Mouse (Mus musculus) cerebellum, postnatal 36 days (tissue): ENCODE measurements around the gene Gtse1.
"Not testable (repeated sequence)": the region's sequence is repeated elsewhere in the genome, so short reads cannot be mapped to it uniquely, and the experiment has no call there.

Source experiments
- DNase-seq, 2 experiments: peaks; one replicate each; pipeline ENCODE4 v3.0.0; 2021 to 2022; ENCODE audit warnings: mixed read lengths in 2 of 2

Gene Gtse1

DNA sequence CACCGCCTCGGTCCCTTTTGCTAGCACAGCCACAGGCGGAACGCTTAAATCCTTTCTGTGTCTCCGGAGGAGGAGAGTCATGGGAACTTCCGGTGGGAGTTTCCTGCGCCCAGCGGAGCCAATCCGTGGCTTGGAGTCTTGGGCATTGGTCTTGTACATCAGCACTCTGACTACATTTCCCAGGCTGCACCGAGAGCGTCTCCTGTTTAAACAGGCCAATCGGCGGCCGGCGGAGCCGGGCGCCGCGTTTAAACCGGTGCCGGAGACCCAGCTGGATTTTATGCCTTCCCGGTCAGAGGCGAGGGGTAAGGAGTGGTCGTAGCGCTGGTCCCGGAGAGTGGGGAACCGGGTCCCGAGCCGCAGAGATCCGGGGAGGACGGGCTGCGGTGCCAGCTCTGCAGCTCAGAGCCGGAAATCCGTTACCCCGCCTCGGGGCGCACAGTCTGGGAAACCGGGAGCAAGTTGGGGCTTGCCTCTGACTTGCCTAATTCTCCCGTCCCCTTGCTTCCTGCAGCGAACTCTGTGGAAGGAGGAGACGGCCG is at the start of gene Gtse1:
Gene Gtse1, plus strand, starts transcription at position 256 of the 542 bp plus-strand sequence.
- peak; percentile 92 to 95 for DNase-seq

GRCm38 (mm10) chr15:85810462-85810805 is 49.1 kb upstream of the Gtse1 start:
- DNase-seq = peak in 1 of 2 experiments; percentile 26

GRCm38 (mm10) chr15:85810806-85811521 is 48.6 kb upstream of the Gtse1 start:
- DNase-seq = peak; percentile 85 to 86

GRCm38 (mm10) chr15:85811535-85812277 is 47.8 kb upstream of the Gtse1 start, which contains the start of gene Cdpf1:
TSS of gene Cdpf1 (minus strand) at chr15:85811697.
- peak; percentile 99 to 100 for DNase-seq

DNA sequence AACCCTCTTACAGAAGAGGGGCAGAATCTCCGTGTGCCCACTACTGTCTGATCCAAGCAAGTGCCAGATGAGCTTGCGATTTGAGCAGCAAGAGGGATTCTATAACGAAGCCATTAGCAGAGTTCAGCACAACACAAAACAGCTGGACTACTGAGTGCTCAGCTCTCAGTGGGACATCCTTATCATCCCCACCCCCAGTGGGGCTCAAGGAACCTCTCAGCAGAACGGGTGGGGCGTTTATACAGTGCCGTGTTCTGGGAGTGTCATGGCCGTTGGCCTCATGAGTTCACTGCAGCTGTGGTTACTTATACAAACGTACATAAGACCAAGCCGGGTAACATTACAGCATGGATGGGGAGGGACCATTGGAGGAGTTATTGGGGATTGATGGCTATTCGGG is 46.1 kb upstream of the Gtse1 start:
- DNase-seq = no peak

DNA sequence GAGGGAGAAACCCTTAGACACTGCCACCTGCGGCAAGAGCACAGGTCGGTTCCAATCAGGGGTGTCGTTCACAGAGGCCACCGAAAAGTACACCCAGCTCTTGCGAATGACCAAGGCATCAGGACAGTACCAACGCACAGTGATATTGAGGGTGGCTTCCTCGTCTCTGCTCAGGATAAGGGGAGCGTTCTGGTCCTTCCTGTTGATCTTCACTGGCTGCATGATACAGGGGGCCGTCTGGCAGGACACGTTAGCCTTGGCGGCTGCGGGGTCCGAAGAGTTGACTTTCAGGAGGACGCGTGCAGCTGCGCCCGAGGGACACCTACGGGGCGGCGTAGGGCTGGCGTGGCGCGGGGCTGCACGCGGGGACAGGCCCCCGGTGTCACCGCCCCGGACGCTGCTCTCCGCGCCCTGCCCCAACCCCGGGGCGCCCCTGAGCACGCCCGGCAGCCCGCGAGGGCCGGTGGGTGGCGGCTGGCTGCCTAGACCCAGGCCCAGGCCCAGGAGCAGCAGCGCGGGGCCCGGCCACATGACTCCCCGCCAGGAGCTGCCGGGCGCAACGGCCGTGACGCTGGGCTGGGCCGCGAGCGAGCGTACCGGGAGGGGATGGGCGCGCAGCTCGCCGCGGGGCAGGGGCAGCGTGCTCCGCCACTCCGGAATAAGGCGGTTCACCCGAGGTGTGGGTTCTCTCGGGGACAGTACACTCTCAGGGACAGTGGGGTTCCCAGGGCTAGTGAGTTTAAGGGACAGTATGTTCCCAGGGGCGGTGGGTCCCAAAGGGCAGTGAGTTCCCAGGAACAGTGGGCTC is 38.1 kb upstream of the Gtse1 start, which contains the start of gene Pkdrej:
Gene Pkdrej, minus strand, starts transcription at position 532 of the 808 bp plus-strand sequence.
- DNase-seq = peak; percentile 52 to 61

GRCm38 (mm10) chr15:85822011-85822359 is 37.6 kb upstream of the Gtse1 start:
- DNase-seq = peak in 1 of 2 experiments; percentile 38

- no peak for DNase-seq
Measured at GRCm38 (mm10) chr15:85826676-85827075, 32.9 kb upstream of the Gtse1 start.

DNA sequence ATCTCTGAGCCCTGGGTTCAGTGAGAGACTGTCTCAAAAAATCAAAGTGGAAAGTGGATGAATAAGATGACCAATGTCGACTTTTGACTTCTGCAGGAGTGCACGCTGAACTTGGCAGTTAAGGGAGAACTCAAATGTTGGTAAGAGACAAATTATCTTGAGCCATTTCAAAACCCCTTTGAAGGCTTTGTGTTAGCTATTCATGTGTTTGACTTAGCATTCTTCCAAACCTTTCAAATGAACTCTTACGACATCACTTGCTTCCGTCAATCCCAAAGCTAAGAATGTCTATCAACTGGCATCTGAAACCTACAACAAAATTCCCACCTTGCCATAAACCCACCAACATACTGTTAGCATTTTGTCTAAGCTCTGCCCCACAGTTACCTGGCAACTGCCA is 31.5 kb upstream of the Gtse1 start:
- no peak for DNase-seq

GRCm38 (mm10) chr15:85829470-85829869 is 30.1 kb upstream of the Gtse1 start:
- no peak for DNase-seq

- DNase-seq = peak; percentile 84 to 87
Measured at GRCm38 (mm10) chr15:85831954-85832590, 27.5 kb upstream of the Gtse1 start, which contains the start of gene Ttc38. TSS of gene Ttc38 (plus strand) at chr15:85832306.

DNA sequence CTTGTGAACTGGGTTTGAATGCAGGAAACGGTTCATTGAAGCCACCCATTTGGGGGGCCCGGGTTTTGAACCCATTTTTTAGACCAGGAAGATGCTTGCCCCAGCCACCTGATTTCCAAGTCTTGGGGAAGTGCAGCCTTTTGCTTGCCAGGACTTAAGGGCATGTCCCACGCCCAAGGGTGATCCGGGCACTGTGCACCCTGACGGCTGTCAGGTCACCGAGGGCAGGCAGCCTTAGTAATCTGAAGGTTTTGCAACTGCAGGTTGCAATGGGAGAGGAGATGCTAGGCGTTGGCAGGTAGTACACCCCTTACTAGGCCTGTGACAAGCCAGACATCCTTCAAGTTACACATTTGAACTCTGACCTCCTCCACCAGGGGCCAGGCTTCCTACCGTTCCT is 26.9 kb upstream of the Gtse1 start:
- no peak for DNase-seq

- no peak for DNase-seq
Measured at GRCm38 (mm10) chr15:85835335-85835734, 24.2 kb upstream of the Gtse1 start.

DNA sequence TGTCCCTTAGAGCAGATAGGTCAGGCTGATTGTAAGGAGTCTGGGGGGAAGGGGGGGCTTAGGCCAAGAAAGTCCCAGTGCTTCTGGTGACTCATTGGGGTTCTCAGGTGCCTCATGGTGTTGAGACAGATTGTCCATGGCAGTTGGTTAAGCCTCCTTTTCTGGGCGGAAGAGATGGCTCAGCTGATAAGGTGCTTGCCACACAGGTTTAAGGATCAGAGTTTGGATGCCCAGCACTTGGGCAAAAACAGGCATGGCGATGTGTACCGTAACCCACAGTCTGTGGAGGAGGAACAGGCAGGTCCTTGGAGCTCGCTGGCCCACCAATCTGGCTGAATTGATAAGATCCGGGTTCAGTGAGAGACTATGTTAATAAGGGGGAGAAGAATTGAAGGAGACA is 22.7 kb upstream of the Gtse1 start:
- DNase-seq = no peak

DNA sequence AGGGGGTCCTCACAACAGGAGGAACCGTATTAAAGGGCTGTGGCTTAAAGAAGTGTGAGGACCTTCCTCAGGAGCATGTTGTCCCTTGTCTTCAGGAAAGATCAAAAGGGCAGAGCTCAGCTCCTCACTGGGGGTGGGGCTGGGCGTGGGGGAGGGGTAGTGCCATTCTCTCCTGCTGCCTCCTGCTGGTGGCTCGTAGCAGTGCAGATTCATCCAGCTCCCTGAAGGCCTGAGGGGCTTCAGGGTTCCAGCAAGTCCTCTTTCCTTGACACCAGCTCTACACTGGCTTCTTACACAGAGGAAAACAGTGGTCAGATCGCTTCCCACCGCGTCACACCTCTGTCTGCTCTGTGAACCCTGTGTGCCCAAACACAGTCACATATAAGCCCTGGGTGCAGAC is 18.6 kb upstream of the Gtse1 start:
- DNase-seq = no peak

GRCm38 (mm10) chr15:85841796-85842360 is 17.7 kb upstream of the Gtse1 start:
- no peak for DNase-seq

DNA sequence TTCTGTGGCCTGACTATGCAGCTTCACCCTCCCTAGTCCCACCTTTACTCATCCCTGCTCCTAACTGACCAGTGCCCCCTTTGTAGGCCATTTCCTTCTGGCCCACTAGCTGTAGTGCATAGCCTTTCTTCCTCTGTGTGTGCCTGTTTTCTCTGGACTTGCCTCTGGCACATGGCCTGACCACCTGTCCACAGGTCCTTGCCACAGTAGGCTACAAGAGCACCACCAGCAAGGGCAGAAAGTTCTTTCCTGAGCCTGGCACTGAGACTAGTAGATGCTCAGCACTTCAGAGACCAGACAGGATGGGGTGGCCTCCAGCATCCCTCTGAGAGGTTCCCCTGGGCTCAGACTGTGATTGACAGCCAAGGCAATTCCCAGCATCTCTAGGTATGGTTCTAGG is 14.5 kb upstream of the Gtse1 start:
- DNase-seq = peak; percentile 61 to 70

- peak; percentile 29 to 37 for DNase-seq
Measured at GRCm38 (mm10) chr15:85851656-85852392, 7.7 kb upstream of the Gtse1 start.

- DNase-seq = peak in 1 of 2 experiments; percentile 30
Measured at GRCm38 (mm10) chr15:85858980-85859489, 510 bp upstream of the Gtse1 start.

DNA sequence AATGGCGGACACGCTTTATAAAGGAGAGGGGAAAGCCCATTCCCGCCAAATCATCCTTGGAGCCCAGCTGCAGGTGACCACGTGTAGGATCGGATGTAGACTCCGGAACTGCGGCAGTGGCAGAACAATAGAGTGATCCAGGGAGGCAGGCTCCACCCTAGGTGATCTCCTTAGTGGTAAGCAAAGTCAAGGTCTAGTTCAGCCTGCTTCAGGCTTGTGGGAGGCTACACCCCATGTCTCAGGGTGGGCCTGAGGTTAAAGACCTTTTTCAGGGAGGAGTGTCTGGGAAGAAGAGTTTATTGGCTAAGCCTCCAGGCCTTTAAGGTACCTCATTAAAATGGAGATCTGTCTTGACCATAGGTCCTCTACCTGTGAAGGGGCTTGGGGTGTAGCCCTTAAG is 6.4 kb downstream of the Gtse1 start:
- DNase-seq = not testable (repeated sequence)

DNA sequence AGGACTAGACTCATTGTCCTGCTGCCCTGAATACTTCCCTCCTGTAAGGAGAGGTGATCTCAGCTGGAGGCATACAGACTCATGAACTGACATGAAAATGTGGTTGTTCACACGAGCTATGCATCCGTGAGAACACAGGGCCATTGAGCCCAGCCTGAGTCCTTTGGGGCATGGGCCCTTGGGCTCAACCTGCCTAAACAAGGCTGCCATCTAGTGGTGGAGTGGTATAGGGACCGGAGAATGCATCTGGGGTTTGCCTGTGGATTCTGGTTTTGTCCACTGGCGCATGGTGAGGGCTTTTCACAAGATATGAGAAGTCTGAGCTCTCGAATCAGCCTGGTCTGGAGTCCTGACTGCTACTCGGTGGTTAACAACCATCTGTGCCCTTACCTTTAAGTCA is 8.2 kb downstream of the Gtse1 start:
- peak; percentile 74 to 80 for DNase-seq
